Mouse (Mus musculus): ENCODE data around the gene Slc1a7.

Slc1a7 gene

DNA sequence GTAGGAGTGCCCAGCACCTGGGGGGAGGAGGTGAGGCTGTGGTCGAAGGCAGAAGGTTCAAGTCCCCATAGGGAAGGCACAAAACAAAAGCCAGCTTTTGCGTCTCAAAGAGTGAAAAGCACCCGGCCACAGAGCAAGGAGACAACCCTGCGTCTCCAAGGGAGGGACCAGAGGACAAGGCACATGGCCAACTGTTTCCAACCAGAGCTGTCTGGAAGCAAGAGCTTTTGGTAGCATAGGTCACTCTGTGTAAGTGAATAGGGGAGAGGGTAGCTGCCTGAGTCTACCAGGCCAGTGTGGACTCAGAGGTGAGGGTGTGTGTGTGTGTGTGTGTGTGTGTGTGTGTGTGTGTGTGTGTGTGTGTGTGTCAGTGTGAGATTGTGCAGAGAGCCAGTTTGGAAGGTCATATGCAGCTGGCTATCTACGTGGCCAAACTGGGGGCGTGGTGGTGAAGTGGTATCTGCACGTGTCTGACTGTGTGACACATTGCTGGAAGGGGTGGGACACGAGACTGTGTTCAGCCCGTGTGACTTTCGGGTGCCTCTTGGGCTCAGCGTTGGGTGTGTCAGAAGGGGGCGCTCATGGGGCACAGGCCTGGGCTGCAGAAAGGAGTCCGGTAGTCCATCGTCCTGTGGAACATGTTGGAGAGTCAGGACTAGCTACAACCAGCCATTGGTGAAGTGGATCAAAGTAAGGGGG, 47.1 kb downstream of the Slc1a7 start:
- no peak for DNase-seq (ENCODE audit: low spot score)

DNA sequence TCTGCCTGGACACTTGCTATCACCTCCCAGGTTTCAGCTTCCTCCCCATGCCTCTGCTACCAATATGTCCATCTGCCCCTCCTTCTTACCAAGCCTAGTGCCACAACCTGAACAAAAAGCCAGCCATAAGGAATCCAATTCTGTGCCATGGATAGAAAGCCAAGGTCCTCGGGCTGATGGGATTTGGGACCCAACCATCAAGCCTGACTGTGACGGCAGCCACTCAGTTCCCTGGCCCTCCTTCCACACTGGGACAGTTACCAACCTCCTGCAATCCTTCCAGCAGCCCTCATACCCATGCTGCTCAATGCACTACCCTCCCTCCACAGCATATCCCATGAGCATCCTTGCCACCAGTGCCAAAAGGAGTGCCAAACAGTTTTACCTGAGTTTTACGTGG, 48.2 kb downstream of the Slc1a7 start:
- DNase-seq (ENCODE audit: low spot score), result no peak

DNA sequence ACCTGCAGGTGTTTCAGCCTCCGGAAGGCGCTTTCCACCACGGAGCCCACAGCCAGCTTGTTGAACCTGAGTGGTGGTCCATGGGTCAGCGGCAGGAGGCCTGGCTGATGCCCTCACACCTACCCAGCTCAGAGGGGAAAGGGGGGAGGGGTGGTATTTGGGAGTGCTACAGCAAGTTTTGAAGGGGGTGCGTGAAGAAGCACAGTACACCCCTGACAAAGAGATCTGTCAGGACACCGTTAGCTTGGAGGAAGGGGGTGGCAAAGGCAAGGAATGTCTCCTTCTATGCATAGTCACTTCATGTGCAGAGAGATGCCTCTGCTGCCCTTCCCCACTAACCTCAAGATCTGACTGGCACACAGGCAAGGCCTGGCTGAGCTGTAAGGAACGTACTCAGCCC, 49.7 kb downstream of the Slc1a7 start:
- no peak for DNase-seq (ENCODE audit: low spot score)

DNA sequence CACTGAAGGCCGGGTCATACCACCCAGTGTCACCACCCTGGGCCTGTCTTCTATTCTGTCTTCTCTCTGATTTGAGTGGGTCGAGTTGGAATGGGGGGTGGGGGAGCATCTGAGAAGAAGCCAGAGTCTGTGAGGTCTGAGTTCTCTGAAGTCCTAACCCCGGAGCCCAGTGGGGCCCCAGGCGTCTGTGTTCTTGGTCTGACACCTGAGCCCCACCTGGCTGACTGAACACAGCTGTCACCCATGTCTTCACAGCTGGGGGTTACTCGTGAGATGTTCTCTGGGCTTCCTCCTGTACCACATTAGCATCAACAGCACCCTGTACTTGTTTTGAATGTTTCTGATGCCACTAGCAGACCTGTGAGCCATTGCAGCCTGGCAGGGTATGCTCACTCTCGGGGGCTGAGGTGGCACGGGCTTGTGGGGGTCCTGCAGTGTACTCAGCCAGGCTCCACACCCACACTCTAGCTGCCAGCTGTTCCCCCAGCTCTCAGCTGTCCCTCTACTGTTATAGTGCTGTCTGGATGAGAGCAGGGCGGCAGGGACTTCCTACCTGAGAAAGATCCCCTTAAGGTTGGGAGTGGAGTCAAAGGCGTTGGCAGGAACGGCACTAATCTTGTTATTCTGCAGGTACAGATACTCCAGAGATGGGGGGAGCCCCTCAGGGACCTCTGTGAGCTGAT, 50.2 kb downstream of the Slc1a7 start:
- DNase-seq (ENCODE audit: low spot score), result no peak

DNA sequence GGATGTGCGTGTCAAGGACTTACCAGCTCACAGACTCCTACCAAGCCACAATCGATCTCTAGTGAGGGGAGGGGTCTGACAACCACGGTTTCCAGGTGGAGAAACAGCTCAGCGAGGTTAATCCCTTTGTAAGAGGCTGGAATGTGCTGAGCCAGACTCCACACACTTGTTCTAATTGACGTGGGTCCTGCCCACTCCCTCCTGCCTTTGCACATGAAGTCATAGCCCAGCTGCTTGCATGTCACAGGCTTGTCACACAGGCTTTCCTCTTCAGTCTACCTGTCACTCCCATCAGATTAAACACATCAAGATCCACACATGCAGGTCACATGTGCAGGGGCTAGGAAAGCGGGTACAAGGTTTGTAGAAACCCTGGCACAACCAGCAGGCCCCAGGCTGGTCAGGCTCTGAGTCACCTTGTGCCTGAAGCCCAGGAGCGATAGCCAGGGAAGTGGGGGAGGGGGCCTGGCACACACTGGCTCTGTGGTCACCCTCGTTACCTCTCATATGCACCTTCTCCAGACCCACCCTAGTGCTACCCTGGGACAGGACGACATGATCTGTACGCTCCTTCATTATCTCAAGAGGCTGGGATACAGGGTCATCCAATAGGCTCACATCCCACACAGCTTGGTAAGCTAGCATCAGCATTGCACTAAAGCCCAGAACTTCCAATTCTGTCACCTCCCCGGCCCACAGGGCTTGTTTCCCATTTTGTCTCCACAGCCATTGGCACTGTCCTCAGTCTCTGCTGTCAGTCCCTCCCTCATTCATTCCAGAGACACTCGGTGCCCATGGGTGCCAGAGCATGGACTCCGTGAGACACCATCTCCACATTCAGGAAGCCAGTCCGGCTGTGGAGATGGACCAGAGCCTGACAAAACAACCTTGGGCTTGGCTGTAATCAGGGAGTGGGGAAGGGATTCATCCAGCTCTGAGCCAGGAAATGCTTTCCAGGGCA, 51.1 kb downstream of the Slc1a7 start:
- no peak for DNase-seq (ENCODE audit: low spot score)

DNA sequence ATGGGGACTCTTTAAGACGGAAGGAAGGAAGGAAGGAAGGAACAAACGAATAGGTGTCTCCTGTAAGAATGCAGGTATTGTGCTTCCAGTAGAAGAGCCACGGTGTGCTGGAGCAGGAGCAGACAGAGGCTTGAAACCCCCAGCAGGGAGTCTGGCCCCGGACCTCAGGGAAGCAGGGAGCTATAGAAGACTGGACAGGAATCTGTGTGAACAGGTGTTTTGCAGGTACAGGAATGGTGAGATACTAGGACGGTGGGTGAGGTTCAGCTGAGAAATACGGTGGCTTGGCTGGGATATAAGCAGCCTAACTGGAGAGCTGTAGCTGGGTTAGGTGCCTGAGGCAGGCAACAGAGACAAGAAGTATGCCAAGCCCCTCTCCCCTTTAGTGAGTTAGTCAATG, 52.0 kb downstream of the Slc1a7 start:
- DNase-seq (ENCODE audit: low spot score), result no peak

DNA sequence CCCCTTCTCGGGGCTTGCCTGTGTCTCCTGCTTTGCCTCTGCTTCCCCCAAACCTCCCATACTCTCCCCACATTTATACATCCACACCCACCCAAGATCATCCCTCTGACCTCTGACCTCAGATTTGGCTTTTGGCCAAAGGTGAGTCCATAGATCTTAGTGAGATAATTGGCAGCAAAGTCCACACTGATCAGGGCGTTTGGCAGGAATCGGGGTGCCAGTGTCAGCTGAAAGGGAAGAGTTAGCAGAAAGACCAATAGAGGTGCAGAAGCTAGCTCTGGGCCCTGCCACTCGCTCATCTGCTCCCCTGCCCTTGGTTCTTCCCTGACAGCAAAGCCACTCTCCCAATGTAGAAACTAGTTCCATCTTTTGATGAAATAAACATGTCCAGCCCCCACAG, 55.1 kb downstream of the Slc1a7 start:
- DNase-seq (ENCODE audit: low spot score), result no peak

DNA sequence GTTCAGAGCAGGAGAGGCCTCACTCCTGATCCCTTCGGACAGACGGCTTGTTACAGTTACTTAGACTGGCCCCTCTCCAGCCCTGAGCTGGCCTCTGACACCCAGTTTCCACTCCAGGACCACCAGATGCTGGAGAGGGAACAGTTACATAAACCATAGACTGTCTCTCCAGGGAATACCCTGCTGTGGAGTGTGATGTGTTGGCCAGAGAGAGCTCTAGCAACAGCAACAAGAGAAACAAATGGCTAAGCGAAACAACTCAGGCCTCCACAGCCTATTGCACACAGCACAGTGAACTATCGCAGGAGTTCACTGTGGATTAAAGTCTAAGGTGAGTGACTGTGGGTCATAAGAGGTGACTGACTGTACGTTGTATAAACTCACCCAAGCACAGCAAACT, 56.5 kb downstream of the Slc1a7 start:
- no peak for DNase-seq (ENCODE audit: low spot score)

DNA sequence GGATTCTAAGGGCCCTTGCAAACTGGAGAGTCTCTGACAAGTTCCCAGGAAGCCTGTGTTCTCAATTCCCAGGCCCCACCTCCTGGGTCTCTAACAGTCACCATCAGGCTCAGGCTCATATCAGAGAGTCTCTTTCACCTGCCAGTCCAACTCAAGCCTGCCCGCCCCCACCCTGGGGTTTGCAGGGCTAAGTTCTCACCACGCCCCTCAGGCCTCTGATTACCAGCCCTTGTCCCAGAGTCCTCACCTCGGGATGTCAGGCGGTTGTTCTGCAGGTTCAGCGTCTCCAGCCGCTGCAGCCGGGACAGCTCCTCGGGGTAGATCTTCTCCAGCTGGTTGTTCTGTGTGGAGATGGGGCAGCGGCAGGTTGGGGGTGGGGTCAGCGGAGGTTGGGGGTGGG, 57.1 kb downstream of the Slc1a7 start:
- no peak for DNase-seq (ENCODE audit: low spot score)

DNA sequence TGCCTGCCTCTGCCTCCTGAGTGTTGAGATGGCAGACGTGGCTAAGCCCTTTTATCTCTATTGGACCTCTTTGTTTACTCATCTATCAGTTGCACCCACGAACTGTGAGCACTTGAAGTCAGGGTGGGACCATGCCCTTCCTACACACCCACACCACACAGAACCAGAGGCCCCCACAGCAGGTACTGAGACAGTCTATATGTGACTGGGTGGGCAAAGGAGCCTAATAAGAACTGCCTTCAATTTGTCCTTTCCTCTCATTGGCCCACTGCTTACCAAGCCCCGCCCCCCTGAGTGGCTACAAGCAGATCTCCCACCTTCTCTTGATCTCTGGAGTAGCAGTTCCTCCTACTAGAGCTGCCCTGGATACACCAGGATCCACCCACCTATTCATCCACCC, 58.1 kb downstream of the Slc1a7 start:
- no peak for DNase-seq (ENCODE audit: low spot score)

DNA sequence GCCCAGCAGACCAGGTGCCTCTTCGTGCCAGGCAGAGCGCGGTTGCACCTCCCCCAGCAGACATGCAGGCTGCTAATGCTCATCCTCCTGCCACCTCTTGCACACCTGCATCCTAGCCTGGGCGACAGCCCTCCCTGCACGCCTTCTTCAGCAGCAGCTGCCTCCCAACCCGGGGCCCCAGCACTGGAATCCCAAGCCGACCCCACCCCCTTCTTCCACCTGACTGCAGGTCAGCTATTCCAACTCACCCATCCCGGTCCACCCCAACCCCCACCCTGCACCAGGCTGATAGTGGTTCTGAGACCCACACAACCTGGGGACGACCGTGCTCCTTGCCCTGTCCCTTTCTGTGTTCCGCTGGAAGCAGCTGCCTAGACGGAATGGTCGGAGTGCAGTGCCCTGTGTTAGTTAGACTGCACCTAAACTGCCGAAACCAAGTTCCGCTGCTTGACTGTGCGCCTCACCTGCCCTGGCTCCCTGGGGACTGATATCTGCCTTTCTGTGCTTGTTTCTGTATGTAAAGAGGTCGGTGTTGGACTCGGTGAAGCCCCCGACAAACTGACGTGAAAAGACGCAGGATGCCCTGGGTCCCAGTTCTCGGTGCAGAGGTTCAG, 62.9 kb downstream of the Slc1a7 start:
- DNase-seq (ENCODE audit: low spot score), result no peak

DNA sequence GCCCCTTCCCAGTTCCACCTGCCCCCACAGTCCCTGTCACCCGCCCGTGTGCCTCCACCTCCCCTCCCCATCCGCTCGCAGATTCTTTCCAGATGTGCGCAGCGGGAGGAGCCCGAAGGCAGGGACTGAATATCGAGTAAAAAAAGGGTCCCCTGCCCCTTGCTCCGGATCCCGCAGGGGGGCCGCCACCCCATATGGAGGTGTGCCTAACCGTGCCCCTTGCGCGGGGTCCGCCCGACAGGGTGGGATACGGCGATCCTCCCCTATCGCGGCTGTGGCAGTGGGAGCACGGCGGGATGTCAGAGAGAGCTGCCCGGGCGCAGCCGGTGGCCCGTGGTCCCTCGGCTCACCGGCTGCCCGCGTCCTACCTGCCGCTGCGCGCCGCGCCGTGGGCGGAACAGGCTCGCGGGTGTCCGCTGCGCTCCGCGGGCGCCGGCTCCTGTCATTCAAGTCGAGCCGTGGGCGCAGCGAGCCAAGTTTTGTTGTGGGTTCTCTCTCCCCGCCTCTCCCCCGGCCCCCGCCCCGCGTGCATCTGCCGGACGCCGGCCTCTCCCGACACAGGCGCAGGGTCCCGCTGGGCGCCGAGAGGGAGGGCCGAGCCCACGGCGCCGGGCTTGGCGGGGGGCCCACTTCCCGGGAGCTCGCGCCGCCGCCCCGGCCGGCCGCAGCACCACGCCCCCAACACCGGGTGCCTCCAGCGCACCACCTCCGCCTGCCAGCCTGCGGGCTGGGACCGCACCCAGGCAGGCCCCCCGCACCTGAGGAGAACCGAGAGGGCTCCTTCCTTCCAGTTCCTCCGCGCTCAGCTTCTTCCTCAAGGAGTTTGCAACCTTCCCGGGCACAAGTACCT, 63.6 kb downstream of the Slc1a7 start:
- peak; percentile 24 for DNase-seq (ENCODE audit: low spot score)

DNA sequence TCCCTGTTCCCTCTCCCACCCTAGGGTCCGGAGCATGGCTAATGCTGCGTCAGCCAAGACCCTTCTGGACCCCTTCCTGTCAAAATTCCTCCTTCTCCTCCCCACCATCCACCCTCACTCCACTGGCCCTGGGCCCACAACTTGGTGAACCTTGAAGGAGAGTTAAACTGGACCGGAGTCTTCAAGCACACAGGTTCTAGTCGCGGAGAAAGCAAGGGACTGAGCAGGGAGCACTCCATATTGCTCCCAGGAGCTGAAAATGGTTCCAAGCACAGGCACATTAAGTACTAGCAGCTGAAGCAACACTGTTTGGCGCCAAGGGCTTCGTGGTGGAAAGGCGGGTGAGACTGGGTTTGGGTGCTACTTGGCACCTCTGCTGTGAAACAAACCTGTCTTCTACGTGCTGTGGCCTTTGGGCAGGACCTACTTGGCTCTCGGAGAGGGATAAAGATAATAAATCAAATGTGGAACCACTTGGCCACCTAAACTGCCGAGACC, 64.3 kb downstream of the Slc1a7 start:
- DNase-seq (ENCODE audit: low spot score), result no peak

DNA sequence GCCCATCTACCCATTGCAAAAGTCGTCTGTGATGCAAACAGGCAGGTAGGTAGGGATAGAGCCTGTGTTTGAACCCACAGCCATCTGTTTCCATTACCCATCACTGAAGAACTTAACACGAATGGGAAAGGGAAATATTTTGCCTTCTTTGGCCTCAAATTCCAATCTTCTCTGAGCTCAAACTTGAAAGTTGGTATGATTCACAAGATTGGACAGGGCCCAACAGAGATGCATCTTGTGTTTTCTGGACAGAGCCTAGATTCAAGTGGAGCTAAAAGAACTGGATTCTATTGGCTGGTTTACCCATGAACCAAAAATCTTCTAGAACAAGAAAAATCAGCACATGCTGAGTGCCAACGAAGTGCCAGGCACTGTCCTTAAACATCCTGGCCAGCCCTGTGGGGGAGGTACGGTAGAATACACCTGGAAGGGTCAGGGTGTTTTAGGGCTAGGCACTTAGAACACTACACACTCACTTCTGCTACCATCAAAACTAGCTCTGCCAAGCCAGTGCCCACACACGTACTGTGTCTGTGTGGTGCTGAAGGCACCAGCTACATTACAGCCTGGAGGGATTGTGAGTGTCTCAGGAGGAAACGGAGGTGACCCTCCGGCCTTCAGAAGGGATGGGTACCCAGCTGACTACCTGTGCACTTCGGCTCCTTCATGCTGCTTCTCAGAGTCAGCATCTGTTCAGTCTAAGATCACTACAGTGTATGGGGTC, 65.1 kb downstream of the Slc1a7 start:
- no peak for DNase-seq (ENCODE audit: low spot score)

DNA sequence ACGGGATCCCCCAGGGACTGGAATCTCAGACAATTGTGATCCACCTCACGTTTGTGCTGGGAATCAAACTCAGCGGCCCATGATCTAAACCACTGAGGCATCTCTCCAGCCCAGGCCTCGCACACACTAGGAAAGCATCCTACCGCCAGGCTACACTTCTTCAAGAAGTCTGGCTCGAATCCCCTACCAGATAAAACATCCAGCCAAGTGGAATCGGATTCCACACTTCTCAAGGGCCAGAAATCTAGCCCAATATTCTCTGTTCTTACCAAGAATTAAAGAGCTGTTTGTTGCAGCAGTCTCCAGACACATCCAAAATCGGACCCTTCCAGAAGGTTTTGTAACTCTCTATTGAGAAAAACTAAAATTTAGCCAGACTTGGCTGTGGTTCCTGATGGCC, 68.9 kb downstream of the Slc1a7 start:
- DNase-seq (ENCODE audit: low spot score), result no peak

DNA sequence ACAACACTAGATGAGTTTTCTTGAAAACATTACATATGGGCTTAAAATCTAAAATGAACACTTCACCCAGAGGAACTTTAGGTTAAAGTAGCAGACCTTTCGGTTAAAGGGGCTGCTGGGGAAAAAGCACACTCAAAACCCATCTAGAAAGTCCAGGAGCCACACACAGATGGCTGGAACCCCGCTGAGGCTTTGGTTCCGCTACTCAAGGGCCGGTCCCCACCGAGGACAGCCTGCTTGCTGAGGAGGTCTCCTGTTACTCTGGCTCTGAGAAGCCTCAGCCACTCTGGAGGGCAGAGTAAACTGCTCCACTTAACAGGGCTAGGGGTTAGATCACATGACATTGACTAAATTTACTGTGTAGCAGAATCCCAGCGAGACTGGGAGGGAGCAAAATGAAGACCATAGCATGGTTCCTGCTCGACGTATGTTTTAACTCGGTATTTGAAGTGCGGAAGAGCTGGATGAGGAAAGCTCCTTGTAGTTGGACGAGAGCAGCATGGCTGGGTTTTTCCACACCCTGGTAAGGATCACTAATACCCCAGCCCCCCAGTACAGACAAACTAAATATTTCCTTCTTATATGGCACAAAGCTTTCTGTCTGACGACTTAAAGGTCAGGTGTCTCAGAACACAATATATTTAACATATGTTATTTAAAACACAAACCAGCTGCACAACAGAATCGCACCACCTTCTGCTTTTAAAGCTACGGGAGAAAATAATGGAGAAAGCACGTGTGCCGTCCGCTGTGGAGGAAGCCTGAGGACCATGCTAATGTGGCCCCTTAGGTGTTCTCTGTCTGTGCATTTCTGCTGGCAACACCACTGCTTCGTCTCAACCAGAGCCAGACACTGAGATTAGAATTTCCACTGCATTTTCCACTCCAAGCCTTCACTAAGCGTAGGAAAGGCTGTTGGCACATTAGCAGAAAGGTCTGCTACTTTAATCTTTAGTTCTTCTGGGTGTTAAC, 77.3 kb downstream of the Slc1a7 start:
- no peak for DNase-seq (ENCODE audit: low spot score)

DNA sequence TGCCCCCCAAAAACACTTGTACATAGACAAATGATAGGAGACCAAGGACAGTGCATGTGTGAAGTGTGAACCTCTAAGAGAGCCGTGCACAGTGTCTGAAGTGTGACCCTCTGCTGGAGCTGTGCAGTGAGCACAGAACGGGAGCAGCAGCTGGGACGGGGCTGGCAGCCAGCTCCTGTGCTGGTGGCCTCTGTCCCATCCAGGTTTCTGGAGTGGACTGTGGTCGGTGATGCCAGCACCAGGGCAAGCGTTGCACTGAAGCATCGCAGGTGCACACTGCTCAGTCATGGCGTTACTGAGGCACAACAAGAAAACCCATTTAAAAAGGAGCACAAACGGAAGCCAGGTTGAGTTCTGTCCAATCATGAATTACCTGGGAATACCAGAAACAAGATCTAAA, 78.0 kb downstream of the Slc1a7 start:
- DNase-seq (ENCODE audit: low spot score), result no peak

DNA sequence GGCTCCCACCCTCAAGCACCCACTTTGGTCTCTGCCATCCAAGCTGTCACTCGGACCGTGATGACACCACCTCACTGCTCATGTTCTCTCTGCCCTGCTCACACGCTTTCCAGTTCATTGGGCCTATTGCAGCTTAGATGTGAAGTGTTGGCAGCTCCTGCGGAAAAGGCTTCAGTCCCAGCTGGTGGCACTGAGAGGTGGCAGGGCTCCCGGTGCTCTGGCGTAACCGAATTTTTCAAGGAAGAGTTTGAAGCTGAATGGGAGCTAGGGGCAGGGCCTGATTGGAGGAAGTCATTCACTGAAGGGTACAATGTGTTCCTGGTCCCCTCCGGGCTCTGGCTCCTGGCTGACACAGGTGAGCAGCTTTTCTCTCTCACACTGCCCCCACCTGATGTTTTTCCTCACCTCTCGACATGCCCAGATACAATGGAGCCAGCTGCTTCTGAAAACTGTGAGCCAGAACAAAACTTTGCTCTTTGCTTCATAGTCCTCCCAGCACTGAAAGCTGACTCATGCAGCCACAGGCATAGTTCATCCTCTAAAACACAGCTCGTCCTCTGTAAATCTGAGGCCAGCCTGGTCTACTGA, 83.6 kb downstream of the Slc1a7 start:
- DNase-seq (ENCODE audit: low spot score), result no peak

DNA sequence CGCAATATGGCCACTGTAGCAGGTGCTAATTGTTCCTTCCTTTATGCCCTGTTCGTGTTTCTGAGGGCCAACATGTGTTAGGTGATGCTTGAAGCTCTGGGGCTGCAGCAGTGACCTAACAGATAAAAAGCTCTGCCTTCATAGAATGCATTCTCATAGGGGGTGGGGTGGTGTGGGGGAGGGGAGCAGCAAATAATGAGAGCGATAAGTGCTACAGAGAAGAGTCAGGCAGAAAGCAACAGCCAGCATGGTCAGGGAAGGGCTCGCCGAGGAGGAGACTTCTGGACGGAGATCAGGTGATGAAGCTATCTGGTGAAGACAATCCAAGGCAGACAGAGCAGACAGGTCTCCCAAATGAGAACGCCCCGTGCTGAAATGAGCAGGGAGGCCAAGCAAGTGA, 84.5 kb downstream of the Slc1a7 start:
- DNase-seq (ENCODE audit: low spot score), result no peak

All from ovary, postnatal 10 days (tissue).